Mouse (Mus musculus): ENCODE measurements around the gene Barhl1. TPM values are rescaled to one million over a fixed set of nuclear protein-coding genes. Genes with fewer than 3 reads are reported as not detected.

The Barhl1 gene
- total and polyA plus RNA-seq, 3 experiments: 0.15 to 0.47 TPM; not detected in 1

GRCm38 (mm10) chr2:28952981-28953380 is 36.5 kb upstream of the Barhl1 start:
- H3K4me3 ChIP-seq (ENCODE audit: control insufficient read depth in 1 of 2, insufficient read depth in 1 of 2, low read depth in 2 of 2, low read length in 2 of 2): no peak overlapping the region
- no peak for TF ChIP-seq USF2 (IDR thresholded peaks at IDR 0.05; ENCODE audit: borderline replicate concordance in 1 of 2, insufficient read depth in 1 of 2, low read depth in 1 of 2, low read length in 2 of 2)
- H3K27me3 ChIP-seq (ENCODE audit: control insufficient read depth in 1 of 2, insufficient read depth in 2 of 2, low read length in 2 of 2): no peaks in the 10 kb centered on the region
- H3K9me3 ChIP-seq (replicated peaks; ENCODE audit: insufficient read depth, low read length): no peaks in the 10 kb centered on the region
- peaks cover 4% of the 10 kb centered on the region; the same call in 1 of the 2 replicates for H3K79me2 ChIP-seq (ENCODE audit: control insufficient read depth, insufficient read depth, low read length, poor library complexity)
- H3K4me1 ChIP-seq (ENCODE audit: control insufficient read depth in 1 of 2, insufficient read depth in 2 of 2, low read length in 2 of 2): 0 out of 4 replicates have a peak, but pooled peaks cover 0 to 4% of the 10 kb centered on the region in 2 experiments
- H3K36me3 ChIP-seq (ENCODE audit: control insufficient read depth in 1 of 2, insufficient read depth in 2 of 2, low read length in 2 of 2): no peaks in the 10 kb centered on the region
- no peak overlapping the region for H3K27ac ChIP-seq (ENCODE audit: control insufficient read depth, low read depth, low read length)
- no peak for DNase-seq (ENCODE audit: low read depth, low spot score)
- no peak overlapping the region for H3K9ac ChIP-seq (ENCODE audit: control insufficient read depth, low read depth, low read length, poor library complexity, severe bottlenecking)

- Histone ChIP-seq H3K4me3 (ENCODE audit: control insufficient read depth in 1 of 2, insufficient read depth in 1 of 2, low read depth in 2 of 2, low read length in 2 of 2) (no peak overlapping the region), H3K9me3 (replicated peaks; ENCODE audit: insufficient read depth, low read length) (no peaks in the 10 kb centered on the region), H3K9ac (ENCODE audit: control insufficient read depth, low read depth, low read length, poor library complexity, severe bottlenecking) (no peak overlapping the region), H3K79me2 (ENCODE audit: control insufficient read depth, insufficient read depth, low read length, poor library complexity) (no peaks in the 10 kb centered on the region), H3K36me3 (ENCODE audit: control insufficient read depth in 1 of 2, insufficient read depth in 2 of 2, low read length in 2 of 2) (no peaks in the 10 kb centered on the region), H3K4me1 (ENCODE audit: control insufficient read depth in 1 of 2, insufficient read depth in 2 of 2, low read length in 2 of 2) (no peaks in the 10 kb centered on the region), H3K27ac (ENCODE audit: control insufficient read depth, low read depth, low read length) (no peak overlapping the region), H3K27me3 (ENCODE audit: control insufficient read depth in 1 of 2, insufficient read depth in 2 of 2, low read length in 2 of 2) (no peaks in the 10 kb centered on the region)
- TF ChIP-seq ETS1 (IDR thresholded peaks at IDR 0.05; ENCODE audit: low read depth, low read length): no peak
- TF ChIP-seq MXI1 (IDR thresholded peaks at IDR 0.05; ENCODE audit: low read depth, low read length): no peak
- no peak for TF ChIP-seq NELFE (IDR thresholded peaks at IDR 0.05; ENCODE audit: low read depth, low read length)
- no peak for TF ChIP-seq ZKSCAN1 (IDR thresholded peaks at IDR 0.05; ENCODE audit: low read depth, low read length)
- no peak for TF ChIP-seq CHD1 (IDR thresholded peaks at IDR 0.05; ENCODE audit: low read depth, low read length)
- no peak for TF ChIP-seq MYC (IDR thresholded peaks at IDR 0.05; ENCODE audit: low read depth, low read length)
- no peak for TF ChIP-seq USF2 (IDR thresholded peaks at IDR 0.05; ENCODE audit: borderline replicate concordance in 1 of 2, insufficient read depth in 1 of 2, low read depth in 1 of 2, low read length in 2 of 2)
- no peak for TF ChIP-seq NRF1 (IDR thresholded peaks at IDR 0.05; ENCODE audit: insufficient read depth, low read depth, low read length, poor library complexity, severe bottlenecking)
- no peak for TF ChIP-seq MAX (IDR thresholded peaks at IDR 0.05; ENCODE audit: low read length)
- no peak for TF ChIP-seq TCF12 (IDR thresholded peaks at IDR 0.05; ENCODE audit: low read depth, low read length)
- TF ChIP-seq RCOR1 (IDR thresholded peaks at IDR 0.05; ENCODE audit: low read depth, low read length): no peak
- no peak for TF ChIP-seq ELF1 (IDR thresholded peaks at IDR 0.05; ENCODE audit: low read depth, low read length)
- TF ChIP-seq CHD2 (IDR thresholded peaks at IDR 0.05; ENCODE audit: low read length): no peak
- no peak for TF ChIP-seq ZMIZ1 (IDR thresholded peaks at IDR 0.05; ENCODE audit: low read depth, low read length)
- no peak for TF ChIP-seq TBP (IDR thresholded peaks at IDR 0.05; ENCODE audit: low read depth, low read length)
- no peak for DNase-seq (ENCODE audit: low read depth, low spot score)
These were observed 29.8 kb upstream of the Barhl1 start for GRCm38 (mm10) chr2:28946312-28946711.
